Mouse (Mus musculus) T-cell, adult 2 months (primary cell): ENCODE results near the gene Sap30l.
"Not testable (repeated sequence)": the region's sequence is repeated elsewhere in the genome, so short reads cannot be mapped to it uniquely, and the experiment has no call there.

Experiments
- DNase-seq: peaks from one replicate; pipeline ENCODE4 v3.0.0; 2022; ENCODE audit warnings: low spot score

Sap30l gene

GRCm38 (mm10) chr11:57831861-57832260, 30.4 kb downstream of the Sap30l start:
- DNase-seq, result no peak

GRCm38 (mm10) chr11:57832552-57833201, 31.2 kb downstream of the Sap30l start, which contains the start of gene Hand1:
TSS of gene Hand1 (minus strand) at chr11:57832818.
- no peak for DNase-seq

GRCm38 (mm10) chr11:57833296-57833977, 32.0 kb downstream of the Sap30l start:
- DNase-seq, result no peak

- DNase-seq, result no peak
Measured at GRCm38 (mm10) chr11:57834031-57834430, 32.6 kb downstream of the Sap30l start.

GRCm38 (mm10) chr11:57835331-57835730, 33.9 kb downstream of the Sap30l start:
- DNase-seq, result no peak

- DNase-seq, result no peak
Measured at GRCm38 (mm10) chr11:57835931-57836330, 34.5 kb downstream of the Sap30l start.

- DNase-seq, result no peak
Measured at GRCm38 (mm10) chr11:57836401-57836800, 35.0 kb downstream of the Sap30l start.

- DNase-seq, result no peak
Measured at GRCm38 (mm10) chr11:57836872-57837680, 35.6 kb downstream of the Sap30l start.

- DNase-seq, result no peak
Measured at GRCm38 (mm10) chr11:57837861-57838680, 36.6 kb downstream of the Sap30l start.

- DNase-seq, result no peak
Measured at GRCm38 (mm10) chr11:57840986-57841385, 39.5 kb downstream of the Sap30l start.

GRCm38 (mm10) chr11:57841391-57841790, 40.0 kb downstream of the Sap30l start:
- DNase-seq, result no peak

- not testable (repeated sequence) for DNase-seq
Measured at GRCm38 (mm10) chr11:57846421-57847363, 45.3 kb downstream of the Sap30l start.

GRCm38 (mm10) chr11:57847396-57847795, 46.0 kb downstream of the Sap30l start:
- DNase-seq, result no peak

GRCm38 (mm10) chr11:57850298-57850697, 48.9 kb downstream of the Sap30l start:
- DNase-seq, result no peak

GRCm38 (mm10) chr11:57850931-57851330, 49.5 kb downstream of the Sap30l start:
- DNase-seq, result no peak

GRCm38 (mm10) chr11:57853571-57853970, 52.1 kb downstream of the Sap30l start:
- DNase-seq, result no peak

- DNase-seq, result no peak
Measured at GRCm38 (mm10) chr11:57857709-57858108, 56.3 kb downstream of the Sap30l start.
